Mouse (Mus musculus) ES-Bruce4 (cell line): ENCODE measurements at regions not wholly inside any gene's neighbourhood (a gene's known extent, or its start where the extent isn't known, plus 50 kb on each side); places are given as distances from the start of the nearest gene placed in this dataset.
"Not testable (repeated sequence)": the region's sequence is repeated elsewhere in the genome, so short reads cannot be mapped to it uniquely, and the experiment has no call there.

Source experiments
- H3K27ac ChIP-seq: 2 replicates; pipeline ENCODE4 v1.5.1; 2012; ENCODE audit warnings: low read length, inconsistent platforms; ENCODE audit not compliant: insufficient read depth
- H3K27me3 ChIP-seq: 2 replicates; pipeline ENCODE4 v1.6.1; 2012; ENCODE audit warnings: mild to moderate bottlenecking, low read length, inconsistent platforms; ENCODE audit not compliant: control insufficient read depth, poor library complexity, insufficient read depth, severe bottlenecking
- H3K36me3 ChIP-seq: 2 replicates; pipeline ENCODE4 v1.6.1; 2012; ENCODE audit warnings: inconsistent platforms, mild to moderate bottlenecking, low read length, moderate library complexity; ENCODE audit not compliant: control insufficient read depth, poor library complexity, insufficient read depth, severe bottlenecking
- H3K4me1 ChIP-seq: one replicate; pipeline ENCODE4 v1.8.1; 2011; ENCODE audit warnings: low read length; ENCODE audit not compliant: control insufficient read depth, insufficient read depth
- H3K4me3 ChIP-seq: 2 replicates; pipeline ENCODE4 v1.5.1; 2011; ENCODE audit warnings: low read depth, mild to moderate bottlenecking, low read length
- H3K9ac ChIP-seq: 2 replicates; pipeline ENCODE4 v1.6.1; 2012; ENCODE audit warnings: low read depth, mild to moderate bottlenecking, inconsistent platforms; ENCODE audit not compliant: poor library complexity, severe bottlenecking
- H3K9me3 ChIP-seq: replicated peaks from 2 replicates; pipeline ENCODE4 v1.6.1; 2012; ENCODE audit warnings: mild to moderate bottlenecking, low read length, inconsistent platforms; ENCODE audit not compliant: control insufficient read depth, poor library complexity, insufficient read depth, severe bottlenecking
- CTCF ChIP-seq: IDR thresholded peaks from one replicate; pipeline ENCODE4 v1.8.1; 2011; ENCODE audit warnings: low read depth, low read length
- EP300 ChIP-seq: IDR thresholded peaks from 2 replicates; pipeline ENCODE4 v1.6.1; 2011; ENCODE audit warnings: low read depth, low read length; ENCODE audit not compliant: insufficient read depth
- POLR2A ChIP-seq: IDR thresholded peaks from one replicate; pipeline ENCODE4 v1.8.1; 2011; ENCODE audit warnings: low read length; ENCODE audit not compliant: insufficient read depth

- no peaks in the 10 kb centered on the region for H3K4me1 ChIP-seq
- no peak overlapping the region for H3K27ac ChIP-seq
- peaks cover 12% of the 10 kb centered on the region; the same call in 1 of the 2 replicates for H3K9me3 ChIP-seq
- H3K4me3 ChIP-seq, result no peak overlapping the region
- TF ChIP-seq POLR2A (no peak), EP300 (no peak), CTCF (no peak)
- no peaks in the 10 kb centered on the region for H3K27me3 ChIP-seq
- H3K36me3 ChIP-seq, result no peaks in the 10 kb centered on the region
- no peak overlapping the region for H3K9ac ChIP-seq
Observed at GRCm38 (mm10) chr9:85637274-85637673, 111.9 kb downstream of the Ibtk start.

- TF ChIP-seq EP300 (no peak), CTCF (no peak), POLR2A (no peak)
- Histone ChIP-seq H3K4me1 (no peaks in the 10 kb centered on the region), H3K27ac (no peak overlapping the region), H3K36me3 (no peaks in the 10 kb centered on the region), H3K27me3 (no peaks in the 10 kb centered on the region), H3K4me3 (no peak overlapping the region), H3K9me3 (peaks cover 12% of the 10 kb centered on the region; the same call in 1 of the 2 replicates), H3K9ac (no peak overlapping the region)
Observed at GRCm38 (mm10) chr9:85636131-85636447, 113.0 kb downstream of the Ibtk start.

DNA sequence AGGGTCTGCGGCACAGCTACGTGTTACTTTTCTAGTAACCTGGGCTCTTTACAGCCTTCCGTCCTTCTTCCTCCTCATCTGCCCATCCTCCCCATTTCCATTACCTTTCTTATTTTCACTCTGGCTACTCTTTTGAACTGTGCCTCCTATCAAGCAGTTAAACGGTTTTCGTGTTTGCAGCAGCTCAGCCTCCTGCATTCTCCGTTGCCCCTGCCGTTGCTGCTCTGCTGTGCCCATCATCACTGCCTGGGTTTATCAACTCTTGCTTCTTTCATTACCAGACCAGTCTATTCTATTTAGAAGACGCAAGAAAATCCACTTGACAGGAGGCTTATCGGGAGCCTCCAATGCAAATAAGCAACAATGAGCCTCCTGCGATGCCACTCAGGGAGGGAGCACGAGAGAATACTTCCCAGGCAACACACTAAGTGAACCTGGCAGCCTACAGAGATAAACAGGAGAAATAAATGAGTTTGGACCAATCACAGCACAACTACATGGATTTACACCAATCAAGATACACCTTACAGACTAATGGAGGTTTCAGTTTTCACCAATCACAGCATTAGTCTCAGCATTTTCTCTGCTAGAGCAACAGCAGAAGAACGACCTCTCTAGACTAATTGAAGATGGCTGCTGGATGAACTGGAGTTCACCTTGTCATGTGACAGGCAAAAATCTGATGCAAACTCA lies 113.5 kb downstream of the Ibtk start:
- Histone ChIP-seq H3K4me1 (no peaks in the 10 kb centered on the region), H3K27me3 (no peaks in the 10 kb centered on the region), H3K9me3 (peaks cover 12% of the 10 kb centered on the region; the same call in 1 of the 2 replicates), H3K4me3 (no peak overlapping the region), H3K27ac (no peak overlapping the region), H3K36me3 (no peaks in the 10 kb centered on the region), H3K9ac (no peak overlapping the region)
- TF ChIP-seq EP300 (no peak), POLR2A (no peak), CTCF (no peak)

- peaks cover 11% of the 10 kb centered on the region; the same call in 1 of the 2 replicates for H3K9me3 ChIP-seq
- not testable (repeated sequence) for H3K4me3 ChIP-seq, H3K27me3 ChIP-seq, H3K27ac ChIP-seq, H3K9ac ChIP-seq, H3K36me3 ChIP-seq, H3K4me1 ChIP-seq
Observed at GRCm38 (mm10) chr9:85634786-85635185, 114.3 kb downstream of the Ibtk start.

GRCm38 (mm10) chr9:85617972-85618371 lies 131.2 kb downstream of the Ibtk start:
- H3K4me3 ChIP-seq, result no peak overlapping the region
- no peaks in the 10 kb centered on the region for H3K36me3 ChIP-seq
- no peak overlapping the region for H3K9ac ChIP-seq
- H3K27me3 ChIP-seq, result no peaks in the 10 kb centered on the region
- TF ChIP-seq EP300, result no peak
- TF ChIP-seq CTCF, result no peak
- TF ChIP-seq POLR2A, result no peak
- no peaks in the 10 kb centered on the region for H3K4me1 ChIP-seq
- no peak overlapping the region for H3K27ac ChIP-seq
- H3K9me3 ChIP-seq, result no peaks in the 10 kb centered on the region

DNA sequence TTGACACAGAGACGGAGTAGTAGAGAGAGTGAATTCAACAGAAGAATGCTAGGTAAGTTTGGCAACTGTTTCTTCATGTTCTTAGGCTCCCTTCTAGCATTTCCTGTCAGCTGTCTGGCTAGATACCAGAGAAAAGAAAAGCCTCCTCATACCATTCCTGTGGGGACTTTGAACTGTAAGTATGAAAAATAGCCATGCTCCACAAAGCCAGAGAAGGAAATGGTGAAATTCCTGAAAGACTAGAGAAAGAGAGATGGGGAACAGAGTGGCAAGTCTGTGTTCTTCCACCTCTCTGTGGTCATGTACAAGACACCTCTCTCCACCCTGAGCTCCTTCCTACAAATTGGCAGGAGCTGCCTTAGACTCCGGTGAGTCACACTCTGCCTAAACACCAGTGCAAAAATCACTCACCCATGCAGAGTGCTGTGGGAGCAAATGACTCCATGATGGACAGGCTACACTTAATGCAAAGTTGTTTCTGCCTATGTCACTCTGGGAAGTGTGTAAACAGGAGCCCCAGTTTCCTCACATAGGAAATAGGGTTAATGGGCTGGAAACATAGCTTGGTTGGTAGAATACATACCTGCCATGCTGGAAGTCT lies 131.9 kb downstream of the Ibtk start:
- H3K4me1 ChIP-seq, result no peaks in the 10 kb centered on the region

More for the DNA sequence above, 131.9 kb downstream of the Ibtk start:
- H3K27me3 ChIP-seq, result no peaks in the 10 kb centered on the region
- no peak overlapping the region for H3K4me3 ChIP-seq
- H3K27ac ChIP-seq, result no peak overlapping the region
- no peaks in the 10 kb centered on the region for H3K36me3 ChIP-seq
- H3K9me3 ChIP-seq, result no peaks in the 10 kb centered on the region
- TF ChIP-seq CTCF (no peak), POLR2A (no peak), EP300 (no peak)
- no peak overlapping the region for H3K9ac ChIP-seq
